8 mouse cellular contexts compared by ENCODE assay signal in the genomic region with DNA sequence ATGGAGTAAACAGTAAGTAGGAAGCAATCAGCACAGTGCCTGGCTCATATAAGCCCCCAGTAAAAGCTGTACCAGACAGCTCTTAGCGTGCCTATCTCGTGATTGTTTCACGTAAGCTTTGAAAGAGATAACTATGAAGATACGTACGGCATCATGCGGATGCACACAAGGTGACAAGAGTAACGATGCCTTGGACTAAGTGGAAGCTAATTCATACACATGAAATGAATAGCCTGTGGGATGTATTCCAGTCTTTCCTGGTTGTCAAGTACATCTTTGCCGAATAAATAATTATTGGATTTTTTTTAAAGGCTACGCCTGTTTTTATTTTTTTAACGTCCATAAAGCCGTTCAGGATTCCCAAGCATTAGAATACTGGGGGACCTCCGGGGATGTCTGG. TPM values are rescaled to one million over a fixed set of nuclear protein-coding genes. Genes with fewer than 3 reads are reported as not detected.
A peak's percentile ranks its signal among the peaks of the same experiment; 100 is the strongest.
DNase-seq lines count a peak whose midpoint lies in the region; ATAC-seq and TF ChIP-seq lines count a peak whose summit lies in the region.

No protein-coding gene starts in this region.

- 50% methylated on average over 12 of the region's 12 CpGs for WGBS in heart, embryonic 10.5 days
- 58% methylated on average over 12 of the region's 12 CpGs for WGBS in forebrain, postnatal 0 days
- whole genome bisulfite sequencing in liver, embryonic 15.5 days (ENCODE audit: insufficient replicate concordance), result 57% methylated on average over 12 of the region's 12 CpGs

- peaks cover 3% of the 10 kb centered on the region; the same call in 1 of the 2 replicates for H3K9me3 ChIP-seq in heart, embryonic 10.5 days
- H3K9me3 ChIP-seq in E14TG2a.4 (ENCODE audit: low read length), result peaks cover 64% of the 10 kb centered on the region
- no peaks in the 10 kb centered on the region for H3K9me3 ChIP-seq in forebrain, postnatal 0 days (ENCODE audit: low read length)
- no peaks in the 10 kb centered on the region for H3K9me3 ChIP-seq in liver, embryonic 15.5 days (replicated peaks)

- peaks cover 89% of the 10 kb centered on the region for H3K36me3 ChIP-seq in heart, embryonic 10.5 days
- H3K36me3 ChIP-seq in E14TG2a.4 (ENCODE audit: insufficient read depth, low read length), result peaks cover 97% of the 10 kb centered on the region
- H3K36me3 ChIP-seq in forebrain, postnatal 0 days (ENCODE audit: insufficient read depth), result peaks cover 89% of the 10 kb centered on the region
- peaks cover 95% of the 10 kb centered on the region for H3K36me3 ChIP-seq in liver, embryonic 15.5 days (replicated peaks)

- no peaks in the 10 kb centered on the region for H3K27me3 ChIP-seq in heart, embryonic 10.5 days (ENCODE audit: insufficient read depth, poor library complexity, severe bottlenecking)
- H3K27me3 ChIP-seq in E14TG2a.4 (ENCODE audit: insufficient read depth, low read length), result no peaks in the 10 kb centered on the region
- no peaks in the 10 kb centered on the region for H3K27me3 ChIP-seq in forebrain, postnatal 0 days (ENCODE audit: insufficient read depth, low read length)
- H3K27me3 ChIP-seq in liver, embryonic 15.5 days, result no peaks in the 10 kb centered on the region

- ATAC-seq in forebrain, postnatal 0 days, result peak; percentile 4; the same call in 1 of the 2 replicates
- ATAC-seq in liver, embryonic 15.5 days (ENCODE audit: insufficient read depth), result no peak

- peaks cover 10% of the 10 kb centered on the region for H3K4me1 ChIP-seq in heart, embryonic 10.5 days
- peaks cover 22% of the 10 kb centered on the region for H3K4me1 ChIP-seq in E14TG2a.4 (replicated peaks; ENCODE audit: low read depth, low read length)
- no peaks in the 10 kb centered on the region for H3K4me1 ChIP-seq in forebrain, postnatal 0 days (ENCODE audit: insufficient read depth)
- peaks cover 31% of the 10 kb centered on the region for H3K4me1 ChIP-seq in liver, embryonic 15.5 days (replicated peaks)

- DNase-seq in heart, embryonic 10.5 days (ENCODE audit: low spot score), result no peak
- DNase-seq in heart, adult 8-10 months (ENCODE audit: low spot score), result no peak
- no peak for DNase-seq in forebrain, postnatal 0 days
- DNase-seq in Muller cell, postnatal 12 days (ENCODE audit: inconsistent ontology term), result no peak
- DNase-seq in right cerebral cortex, postnatal 36 days (ENCODE audit: low spot score in 2 of 2), result no peak
- no peak for DNase-seq in cerebellum, postnatal 25 days

- peak overlapping the region; percentile 36; the same call in 1 of the 2 replicates for H3K9ac ChIP-seq in forebrain, postnatal 0 days
- no peak overlapping the region for H3K9ac ChIP-seq in liver, embryonic 15.5 days

- H3K4me3 ChIP-seq in heart, embryonic 10.5 days, result peak overlapping the region; percentile 55
- H3K4me3 ChIP-seq in E14TG2a.4 (replicated peaks; ENCODE audit: low read length), result peak overlapping the region; percentile 56
- H3K4me3 ChIP-seq in forebrain, postnatal 0 days (ENCODE audit: low read depth, low read length), result 0 out of 2 replicates have a peak overlapping the region, but pooled peaks have one; percentile 5
- H3K4me3 ChIP-seq in liver, embryonic 15.5 days (replicated peaks), result peak overlapping the region; percentile 63

- H3K27ac ChIP-seq in heart, embryonic 10.5 days, result peak overlapping the region; percentile 30; the same call in 1 of the 2 replicates
- peak overlapping the region; percentile 66 for H3K27ac ChIP-seq in forebrain, postnatal 0 days (ENCODE audit: low read depth, low read length)
- H3K27ac ChIP-seq in liver, embryonic 15.5 days (replicated peaks), result peak overlapping the region; percentile 26

- H3K4me2 ChIP-seq in forebrain, postnatal 0 days (ENCODE audit: low read depth), result peak overlapping the region; percentile 23
- H3K4me2 ChIP-seq in liver, embryonic 15.5 days, result peak overlapping the region; percentile 69

- TF ChIP-seq CTCF in E14TG2a.4 (conservative IDR thresholded peaks at IDR 0.05; ENCODE audit: low read length), result no peak
- TF ChIP-seq CTCF in forebrain, postnatal 0 days (IDR thresholded peaks at IDR 0.05; ENCODE audit: low read depth), result no peak

RNA-seq across cellular contexts. Expression of gene Mcts2, which starts 0.4 kb away (rescaled TPM):
- polyA plus RNA-seq in heart, embryonic 10.5 days (2016; fragmentation: Nextera tagmentation; extraction: Ambion mirVana), result 28.0 and 33.2 TPM in 2 replicates
- 10 to 100 TPM; 15.0 to 19.6 (median 16.6) TPM for total RNA-seq in heart, adult 8-10 months (2022)
- total RNA-seq in forebrain, postnatal 0 days (2014; rRNA removed), result 21.5 and 30.8 TPM in 2 replicates
- polyA plus RNA-seq in forebrain, postnatal 0 days (2015; fragmentation: Nextera tagmentation; extraction: Ambion mirVana), result 26.6 and 29.9 TPM in 2 replicates
- polyA plus RNA-seq in liver, embryonic 15.5 days (2015; fragmentation: Nextera tagmentation; extraction: Ambion mirVana), result 12.1 and 12.4 TPM in 2 replicates

RNA-seq across cellular contexts. Expression of gene H13, which starts 17.1 kb away (rescaled TPM):
- 84.1 and 103 TPM in 2 replicates for polyA plus RNA-seq in heart, embryonic 10.5 days (2016; fragmentation: Nextera tagmentation; extraction: Ambion mirVana)
- total RNA-seq in heart, adult 8-10 months (2022), result 10 to 100 TPM; 34.4 to 36.3 (median 35.1) TPM
- 121 and 177 TPM in 2 replicates for total RNA-seq in forebrain, postnatal 0 days (2014; rRNA removed)
- polyA plus RNA-seq in forebrain, postnatal 0 days (2015; fragmentation: Nextera tagmentation; extraction: Ambion mirVana), result 165 and 166 TPM in 2 replicates
- 45.2 and 49.8 TPM in 2 replicates for polyA plus RNA-seq in liver, embryonic 15.5 days (2015; fragmentation: Nextera tagmentation; extraction: Ambion mirVana)

RNA-seq across cellular contexts. Expression of gene Id1, which starts 49.7 kb away (rescaled TPM):
- 92.5 and 124 TPM in 2 replicates for polyA plus RNA-seq in heart, embryonic 10.5 days (2016; fragmentation: Nextera tagmentation; extraction: Ambion mirVana)
- total RNA-seq in heart, adult 8-10 months (2022), result 10 to 100 TPM; 43.3 to 63.6 (median 58.4) TPM
- total RNA-seq in forebrain, postnatal 0 days (2014; rRNA removed), result 58.8 and 70.5 TPM in 2 replicates
- 59.8 and 71.3 TPM in 2 replicates for polyA plus RNA-seq in forebrain, postnatal 0 days (2015; fragmentation: Nextera tagmentation; extraction: Ambion mirVana)
- polyA plus RNA-seq in liver, embryonic 15.5 days (2015; fragmentation: Nextera tagmentation; extraction: Ambion mirVana), result 20.5 and 20.9 TPM in 2 replicates

RNA-seq across cellular contexts. Expression of gene Rem1, which starts 59.6 kb away (rescaled TPM):
- polyA plus RNA-seq in heart, embryonic 10.5 days (2016; fragmentation: Nextera tagmentation; extraction: Ambion mirVana), result 4.9 and 5.1 TPM in 2 replicates
- 1 to 10 TPM; 5.1 to 5.6 (median 5.2) TPM for total RNA-seq in heart, adult 8-10 months (2022)
- 0.46 and 2.7 TPM in 2 replicates for total RNA-seq in forebrain, postnatal 0 days (2014; rRNA removed)
- 0.44 and 0.53 TPM in 2 replicates for polyA plus RNA-seq in forebrain, postnatal 0 days (2015; fragmentation: Nextera tagmentation; extraction: Ambion mirVana)
- polyA plus RNA-seq in liver, embryonic 15.5 days (2015; fragmentation: Nextera tagmentation; extraction: Ambion mirVana), result 0.58 and 1.1 TPM in 2 replicates

Comparison
In these comparisons a context has a peak if more than half of its experiments do, and no peak if none do; other contexts are left out.
1. H3K4me3 ChIP-seq: peak in every context shown above with its lines; median percentile 63 in liver, embryonic 15.5 days; 56 in E14TG2a.4; 55 in heart, embryonic 10.5 days; 5 in forebrain, postnatal 0 days.